Mouse (Mus musculus) hindbrain, embryonic 16.5 days (tissue): ENCODE data around the gene Ccdc34. TPM values are rescaled to one million over a fixed set of nuclear protein-coding genes. Genes with fewer than 3 reads are reported as not detected.

Source experiments
- ATAC-seq: fragments of 200-750 bp; cut with Nextera tagmentation; 2 replicates; pipeline ENCODE4 v1.8.0; 2017; ENCODE audit warnings: moderate TSS enrichment, moderate library complexity
- H3K27ac ChIP-seq: fragments of 300-500 bp; sonication (generic); 2 replicates; pipeline ENCODE4 v1.5.1; 2014; ENCODE audit warnings: low read depth, mild to moderate bottlenecking, control low read depth, low read length, moderate library complexity
- H3K27me3 ChIP-seq: fragments of 300-500 bp; sonication (generic); replicated peaks from 2 replicates; pipeline ENCODE4 v1.6.1; 2014; ENCODE audit warnings: low read length; ENCODE audit not compliant: control insufficient read depth, insufficient read depth
- H3K36me3 ChIP-seq: fragments of 300-500 bp; sonication (generic); 2 replicates; pipeline ENCODE4 v1.6.1; 2014; ENCODE audit warnings: mild to moderate bottlenecking, low read length, moderate library complexity, mixed read lengths; ENCODE audit not compliant: control insufficient read depth, insufficient read depth
- H3K4me1 ChIP-seq: fragments of 300-500 bp; sonication (generic); 2 replicates; pipeline ENCODE4 v1.6.1; 2014; ENCODE audit warnings: low read depth, low read length; ENCODE audit not compliant: control insufficient read depth, insufficient read depth
- H3K4me2 ChIP-seq: fragments of 300-500 bp; sonication (generic); 2 replicates; pipeline ENCODE4 v1.6.1; 2014; ENCODE audit warnings: mild to moderate bottlenecking, low read length, control low read depth, moderate library complexity
- H3K4me3 ChIP-seq: fragments of 300-500 bp; sonication (generic); 2 replicates; pipeline ENCODE4 v1.5.1; 2014; ENCODE audit warnings: mild to moderate bottlenecking, low read length, control low read depth, moderate library complexity
- H3K9ac ChIP-seq: fragments of 300-500 bp; sonication (generic); 2 replicates; pipeline ENCODE4 v1.6.1; 2014; ENCODE audit warnings: low read depth, mild to moderate bottlenecking, control low read depth, low read length, moderate library complexity
- H3K9me3 ChIP-seq: fragments of 300-500 bp; sonication (generic); 2 replicates; pipeline ENCODE4 v1.6.1; 2014; ENCODE audit warnings: mild to moderate bottlenecking, low read length, moderate library complexity; ENCODE audit not compliant: control insufficient read depth
- WGBS: fragments of 180-500 bp; shearing (Covaris S2); extraction: QIAGEN DNeasy Blood & Tissue Kit; methylation state at CpG from one replicate; pipeline ENCODE4 v1.1.7; 2014; 5-methylcytosine and 5-hydroxymethylcytosine counted together
- polyA plus RNA-seq: library from polyadenylated mRNA; unstranded; fragments of >200 nt; fragmentation: Nextera tagmentation; extraction: Ambion mirVana; gene quantifications from 2 replicates; pipeline ENCODE4 v1.2.1, GENCODE M21; 2015

Ccdc34 gene
- polyA plus RNA-seq, 1 experiment from 2014 or later, result 27.7 TPM

DNA sequence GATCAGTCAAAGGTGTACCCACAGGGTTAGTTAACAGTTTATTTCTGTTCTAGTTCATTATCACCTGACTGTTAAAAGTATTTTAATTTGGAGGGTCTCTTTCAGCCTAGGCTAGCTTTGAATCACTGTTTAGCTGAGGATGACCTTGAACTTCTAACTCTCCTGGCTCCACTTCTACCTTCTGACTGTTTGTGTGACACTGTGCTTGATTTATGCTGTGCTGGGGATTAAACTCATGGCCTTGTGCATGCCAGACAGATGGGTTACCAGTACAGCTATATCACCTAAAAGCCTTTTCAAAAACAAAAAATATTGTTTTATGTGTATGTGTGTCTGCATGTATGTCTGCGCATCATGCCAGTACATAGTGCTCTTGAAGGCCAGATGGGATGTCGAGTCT lies 172.8 kb downstream of the Ccdc34 start:
- Histone ChIP-seq H3K4me3 (no peak overlapping the region), H3K27ac (no peak overlapping the region), H3K4me2 (no peak overlapping the region), H3K9ac (no peak overlapping the region), H3K9me3 (no peaks in the 10 kb centered on the region), H3K36me3 (no peaks in the 10 kb centered on the region), H3K27me3 (no peaks in the 10 kb centered on the region), H3K4me1 (peaks cover 4% of the 10 kb centered on the region; the same call in 1 of the 2 replicates)
- ATAC-seq, result no peak
- WGBS, result 94% methylated on average over 2 of the region's 2 CpGs

GRCm38 (mm10) chr2:110191186-110191690 lies 173.6 kb downstream of the Ccdc34 start:
- Histone ChIP-seq H3K4me1 (peaks cover 4% of the 10 kb centered on the region; the same call in 1 of the 2 replicates), H3K27ac (no peak overlapping the region), H3K27me3 (no peaks in the 10 kb centered on the region), H3K36me3 (no peaks in the 10 kb centered on the region), H3K9me3 (no peaks in the 10 kb centered on the region), H3K9ac (no peak overlapping the region), H3K4me3 (no peak overlapping the region), H3K4me2 (no peak overlapping the region)
- 54% methylated on average over 4 of the region's 4 CpGs for WGBS
- no peak for ATAC-seq

DNA sequence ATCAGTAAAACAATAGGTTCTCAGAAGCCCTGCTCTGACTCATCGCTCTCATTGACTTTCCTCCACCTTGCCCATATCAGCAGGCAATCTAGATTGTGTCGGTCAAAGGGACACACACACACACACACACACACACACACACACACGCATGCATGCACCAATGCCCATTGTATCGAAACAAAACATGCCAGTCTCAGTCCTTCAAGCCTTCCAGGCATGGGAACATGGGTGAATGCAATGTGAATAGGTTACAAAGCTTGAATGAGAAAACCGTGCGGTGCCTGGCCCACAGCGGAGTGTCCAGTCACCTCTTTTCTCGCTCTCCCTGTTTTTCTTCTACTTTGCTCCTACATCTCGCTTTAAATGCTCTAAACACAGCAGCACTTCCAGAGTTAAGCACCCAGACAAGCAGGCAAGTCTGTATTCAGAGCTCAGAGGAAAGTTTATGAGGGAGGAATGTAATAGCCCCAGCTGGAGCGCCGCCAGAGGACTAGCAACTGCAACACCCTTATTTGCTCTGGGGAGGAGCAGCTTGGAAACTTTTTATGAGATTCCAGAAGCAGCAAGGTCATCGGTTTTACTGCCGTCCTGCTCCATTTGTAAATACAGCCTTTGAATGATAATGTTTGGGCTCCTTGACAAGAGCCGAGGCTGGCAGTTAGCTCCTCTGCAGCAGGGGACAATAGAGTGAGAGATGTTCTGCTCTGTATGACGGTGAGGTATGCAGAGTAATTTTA lies 174.5 kb downstream of the Ccdc34 start:
- Histone ChIP-seq H3K27ac (no peak overlapping the region), H3K36me3 (no peaks in the 10 kb centered on the region), H3K27me3 (no peaks in the 10 kb centered on the region), H3K4me3 (no peak overlapping the region), H3K4me1 (peaks cover 4% of the 10 kb centered on the region; the same call in 1 of the 2 replicates), H3K9ac (no peak overlapping the region), H3K4me2 (peak overlapping the region; percentile 49), H3K9me3 (no peaks in the 10 kb centered on the region)
- peak; percentile 63 for ATAC-seq
- 14% methylated on average over 15 of the region's 15 CpGs for WGBS

DNA sequence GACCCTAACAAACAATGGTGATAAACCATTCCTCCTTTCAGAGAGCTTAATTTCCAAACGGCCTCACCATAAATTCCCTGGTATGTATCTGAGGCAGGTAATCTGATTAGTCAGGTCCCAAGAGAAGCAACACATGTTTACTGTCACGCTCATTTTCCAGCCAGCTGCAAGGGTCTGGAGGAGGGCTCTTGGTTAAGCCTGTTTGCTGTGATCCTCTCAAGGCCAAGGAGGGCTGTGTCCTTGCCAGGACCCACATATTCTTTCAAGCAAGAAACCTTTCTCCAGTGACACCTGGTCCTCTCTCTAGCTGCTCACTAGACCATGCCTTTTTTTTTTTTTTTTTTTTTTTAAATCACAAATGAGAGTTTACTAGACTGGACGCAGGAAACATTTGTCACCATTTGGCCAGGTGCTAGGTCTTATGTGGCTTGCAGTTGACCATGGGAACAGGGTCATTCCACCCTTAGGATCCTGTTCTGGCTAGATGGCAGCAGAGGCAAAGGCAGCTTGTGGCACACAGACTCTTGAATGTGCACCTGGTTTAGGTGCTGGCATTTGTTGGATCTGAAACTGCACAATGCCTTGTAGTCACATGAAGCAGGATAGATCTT lies 175.2 kb downstream of the Ccdc34 start:
- H3K9ac ChIP-seq, result no peak overlapping the region
- ATAC-seq, result peak; percentile 67
- WGBS, result 23% methylated on average over 3 of the region's 3 CpGs
- H3K4me1 ChIP-seq, result peaks cover 4% of the 10 kb centered on the region; the same call in 1 of the 2 replicates
- H3K36me3 ChIP-seq, result no peaks in the 10 kb centered on the region
- peak overlapping the region; percentile 49; the same call in 1 of the 2 replicates for H3K4me2 ChIP-seq
- no peak overlapping the region for H3K4me3 ChIP-seq
- H3K27ac ChIP-seq, result no peak overlapping the region
- no peaks in the 10 kb centered on the region for H3K9me3 ChIP-seq
- no peaks in the 10 kb centered on the region for H3K27me3 ChIP-seq

DNA sequence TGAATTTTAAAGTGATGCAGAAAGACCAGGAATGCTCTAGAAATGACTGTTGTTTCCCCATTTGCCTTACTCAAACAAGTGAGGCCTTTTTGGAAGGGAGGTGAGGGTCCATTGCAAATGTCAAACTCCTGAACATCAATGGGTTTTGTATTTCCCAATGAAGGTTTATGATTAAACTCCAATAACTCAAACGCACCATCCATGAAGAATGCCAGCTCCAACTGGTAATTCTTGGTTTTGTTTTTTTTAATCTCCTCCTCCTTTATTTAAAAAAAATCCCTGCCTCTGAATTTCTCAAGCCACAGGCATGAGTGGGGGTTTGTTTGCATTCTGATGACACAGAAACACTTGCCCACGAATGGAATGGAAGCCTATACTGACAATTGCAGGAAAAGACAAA lies 178.9 kb downstream of the Ccdc34 start:
- H3K4me1 ChIP-seq, result peaks cover 4% of the 10 kb centered on the region; the same call in 1 of the 2 replicates
- no peaks in the 10 kb centered on the region for H3K9me3 ChIP-seq
- no peak overlapping the region for H3K4me2 ChIP-seq
- no peaks in the 10 kb centered on the region for H3K27me3 ChIP-seq
- no peak overlapping the region for H3K27ac ChIP-seq
- H3K4me3 ChIP-seq, result no peak overlapping the region
- no peak overlapping the region for H3K9ac ChIP-seq
- no peak for ATAC-seq
- 81% methylated on average over 2 of the region's 2 CpGs for WGBS
- no peaks in the 10 kb centered on the region for H3K36me3 ChIP-seq

DNA sequence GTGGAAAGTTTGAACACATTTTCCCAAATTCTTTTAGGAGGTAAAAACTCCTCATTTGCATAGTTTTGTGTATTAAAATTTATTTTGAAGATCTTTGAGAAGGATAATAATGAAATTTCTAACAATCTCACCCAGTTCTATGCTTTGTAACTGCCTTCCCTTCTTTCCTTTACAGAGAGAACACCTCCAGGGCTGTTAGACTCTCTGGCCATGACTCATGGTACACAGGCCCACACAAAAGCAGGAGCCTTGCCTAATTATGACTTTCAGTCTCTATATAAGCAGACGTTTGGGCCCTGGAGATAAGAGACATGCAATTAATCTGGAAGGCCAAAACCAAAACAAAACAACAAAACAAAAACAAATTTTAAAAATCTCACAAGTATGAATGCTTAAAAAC lies 182.0 kb downstream of the Ccdc34 start:
- no peak overlapping the region for H3K9ac ChIP-seq
- no peaks in the 10 kb centered on the region for H3K9me3 ChIP-seq
- H3K4me1 ChIP-seq, result no peaks in the 10 kb centered on the region
- H3K27ac ChIP-seq, result no peak overlapping the region
- WGBS, result 57% methylated on average over 1 of the region's 1 CpGs
- ATAC-seq, result no peak
- no peak overlapping the region for H3K4me3 ChIP-seq
- H3K27me3 ChIP-seq, result no peaks in the 10 kb centered on the region
- H3K4me2 ChIP-seq, result no peak overlapping the region
- no peaks in the 10 kb centered on the region for H3K36me3 ChIP-seq

GRCm38 (mm10) chr2:110201770-110202169 lies 184.2 kb downstream of the Ccdc34 start:
- Histone ChIP-seq H3K27ac (no peak overlapping the region), H3K27me3 (no peaks in the 10 kb centered on the region), H3K4me1 (no peaks in the 10 kb centered on the region), H3K36me3 (no peaks in the 10 kb centered on the region), H3K9me3 (no peaks in the 10 kb centered on the region), H3K9ac (no peak overlapping the region), H3K4me3 (no peak overlapping the region), H3K4me2 (no peak overlapping the region)
- no peak for ATAC-seq
- 88% methylated on average over 4 of the region's 4 CpGs for WGBS

- H3K27me3 ChIP-seq, result no peaks in the 10 kb centered on the region
- no peak for ATAC-seq
- H3K4me3 ChIP-seq, result no peak overlapping the region
- WGBS, result 61% methylated on average over 13 of the region's 13 CpGs
- H3K4me1 ChIP-seq, result no peaks in the 10 kb centered on the region
- no peak overlapping the region for H3K9ac ChIP-seq
- H3K27ac ChIP-seq, result no peak overlapping the region
- no peaks in the 10 kb centered on the region for H3K36me3 ChIP-seq
- H3K9me3 ChIP-seq, result no peaks in the 10 kb centered on the region
- H3K4me2 ChIP-seq, result no peak overlapping the region
These were observed 185.3 kb downstream of the Ccdc34 start for GRCm38 (mm10) chr2:110202716-110203497.

GRCm38 (mm10) chr2:110204169-110204568 lies 186.6 kb downstream of the Ccdc34 start:
- no peak overlapping the region for H3K9ac ChIP-seq
- H3K27ac ChIP-seq, result no peak overlapping the region
- no peak overlapping the region for H3K4me3 ChIP-seq
- H3K4me1 ChIP-seq, result no peaks in the 10 kb centered on the region
- no peaks in the 10 kb centered on the region for H3K36me3 ChIP-seq
- H3K9me3 ChIP-seq, result no peaks in the 10 kb centered on the region
- no peak for ATAC-seq
- H3K27me3 ChIP-seq, result no peaks in the 10 kb centered on the region
- 80% methylated on average over 4 of the region's 4 CpGs for WGBS
- H3K4me2 ChIP-seq, result no peak overlapping the region
